Mouse (Mus musculus): ENCODE measurements around the gene Ltbr.

The Ltbr gene

GRCm38 (mm10) chr6:125313546-125314230 lies at the start of gene Ltbr:
Ltbr (minus strand) TSS chr6:125313885.
- DNase-seq (ENCODE audit: low spot score in 2 of 2), result peak in 1 of 2 experiments; percentile 27

DNA sequence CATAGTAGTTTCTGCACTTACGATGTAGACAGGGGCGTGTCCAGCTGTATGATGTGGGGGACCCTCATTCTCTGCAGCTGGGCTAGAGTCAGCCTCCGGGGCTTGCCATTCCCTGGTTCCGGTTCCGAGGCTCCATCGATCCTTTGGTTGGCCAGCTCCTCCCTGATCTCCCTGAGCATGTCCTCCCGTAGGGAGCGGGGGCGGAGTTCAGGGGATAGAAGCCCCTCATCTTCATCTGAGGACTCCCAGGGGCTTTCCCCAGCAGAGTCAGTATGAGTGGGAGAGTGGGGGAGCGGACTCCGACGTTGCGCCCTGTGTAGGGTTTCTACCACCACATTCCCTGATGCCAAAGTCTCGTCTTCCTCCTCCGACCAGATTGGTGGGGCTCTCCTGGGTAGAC lies 49.3 kb upstream of the Ltbr start:
- DNase-seq (ENCODE audit: low spot score in 2 of 2), result no peak

- no peak for DNase-seq (ENCODE audit: low spot score in 2 of 2)
These were observed 48.0 kb upstream of the Ltbr start for GRCm38 (mm10) chr6:125361467-125362291.

- no peak for DNase-seq (ENCODE audit: low spot score in 2 of 2)
These were observed 47.2 kb upstream of the Ltbr start for GRCm38 (mm10) chr6:125360846-125361245.

GRCm38 (mm10) chr6:125359999-125360398 lies 46.3 kb upstream of the Ltbr start:
- no peak for DNase-seq (ENCODE audit: low spot score in 2 of 2)

DNA sequence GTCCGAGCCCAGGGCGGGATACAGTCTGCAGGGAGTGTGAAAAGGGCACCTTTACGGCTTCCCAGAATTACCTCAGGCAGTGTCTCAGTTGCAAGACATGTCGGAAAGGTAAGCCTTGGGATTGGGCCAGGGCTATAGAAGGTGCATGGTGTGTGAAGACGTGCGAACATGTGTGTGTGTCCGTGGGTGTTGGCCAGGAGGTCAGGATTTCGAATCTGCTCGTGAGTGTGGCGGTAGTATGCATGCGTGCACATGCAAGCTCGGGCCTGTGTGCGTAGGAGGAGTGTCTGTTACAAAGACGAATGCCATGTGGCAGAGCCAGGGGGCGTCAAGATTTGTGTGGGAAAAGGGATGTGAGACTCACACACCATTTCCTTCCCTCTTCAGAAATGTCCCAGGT lies 43.6 kb upstream of the Ltbr start:
- DNase-seq (ENCODE audit: low spot score in 2 of 2), result no peak

DNA sequence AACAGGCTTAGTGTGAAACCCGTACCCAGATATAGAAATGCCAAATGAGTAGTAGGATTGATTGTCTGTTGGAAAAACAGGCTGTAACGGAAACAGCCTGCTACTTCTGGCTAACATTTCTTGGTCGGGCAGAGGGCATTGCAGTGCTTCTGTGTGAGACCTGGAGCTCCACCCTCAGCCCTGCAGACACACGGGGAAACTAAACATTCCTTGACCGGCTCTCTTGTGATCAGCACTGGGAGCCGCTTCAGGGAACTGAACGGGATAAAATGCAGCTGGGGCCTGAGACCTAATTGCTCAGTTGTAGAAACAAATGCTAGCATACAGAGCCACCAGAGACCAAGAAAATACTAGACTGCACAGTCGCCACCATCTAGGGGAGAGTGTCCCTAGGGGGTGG lies 42.6 kb upstream of the Ltbr start:
- DNase-seq (ENCODE audit: low spot score in 2 of 2), result no peak

DNA sequence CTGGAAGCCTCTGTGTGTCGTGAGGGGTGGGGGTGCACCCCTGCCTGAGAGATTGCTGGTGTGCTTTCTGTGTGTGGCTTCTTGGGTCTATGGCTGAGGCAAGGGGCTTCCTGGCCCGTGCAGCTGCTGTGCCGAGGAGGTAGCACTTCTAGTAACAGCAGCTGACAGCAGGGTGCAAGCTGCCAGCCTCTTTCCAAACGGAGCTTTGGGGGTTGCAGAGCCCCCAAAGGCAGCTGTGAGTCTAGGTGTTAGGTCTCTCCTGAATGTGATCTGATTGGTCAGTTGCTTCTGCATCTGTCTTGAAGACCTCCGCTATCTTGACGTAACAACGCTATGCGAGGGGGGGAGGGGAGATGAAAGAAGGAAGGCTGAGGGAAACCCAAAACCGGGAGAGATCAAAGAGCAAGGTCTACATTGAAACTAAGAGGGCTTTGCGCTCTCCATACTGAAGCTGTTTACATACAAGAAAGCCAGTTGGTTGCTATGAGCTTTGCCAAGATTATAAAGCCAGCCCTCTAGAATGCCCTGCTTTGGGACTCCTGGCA lies 41.6 kb upstream of the Ltbr start:
- DNase-seq (ENCODE audit: low spot score in 2 of 2), result no peak

GRCm38 (mm10) chr6:125354352-125355151 lies 40.9 kb upstream of the Ltbr start:
- DNase-seq (ENCODE audit: low spot score in 2 of 2), result no peak

GRCm38 (mm10) chr6:125353655-125354054 lies 40.0 kb upstream of the Ltbr start:
- DNase-seq (ENCODE audit: low spot score in 2 of 2), result no peak

GRCm38 (mm10) chr6:125353221-125353620 lies 39.5 kb upstream of the Ltbr start:
- DNase-seq (ENCODE audit: low spot score in 2 of 2), result no peak

DNA sequence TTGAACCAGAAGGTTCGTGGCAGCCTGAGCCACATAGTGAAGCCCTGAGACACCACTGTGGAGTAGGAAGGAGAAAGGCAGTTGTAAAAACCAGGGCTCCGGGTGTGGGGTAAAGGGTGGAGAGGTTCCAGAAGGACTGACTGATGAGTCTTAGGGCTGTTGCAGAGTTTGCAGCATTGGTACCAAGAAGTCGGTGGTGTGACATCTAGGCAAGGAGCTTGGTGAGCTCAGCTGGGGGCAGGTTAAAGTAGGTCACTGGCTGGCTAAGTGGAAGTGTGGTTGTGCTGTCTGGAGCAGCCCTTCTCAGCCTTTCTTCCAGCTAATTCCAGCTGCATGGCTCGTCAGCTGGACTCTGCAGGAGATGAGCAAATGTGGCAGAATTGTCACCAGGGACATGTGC lies 39.1 kb upstream of the Ltbr start:
- DNase-seq (ENCODE audit: low spot score in 2 of 2), result no peak

- DNase-seq (ENCODE audit: low spot score in 2 of 2), result no peak
These were observed 38.3 kb upstream of the Ltbr start for GRCm38 (mm10) chr6:125352046-125352384.

- DNase-seq (ENCODE audit: low spot score in 2 of 2), result no peak
These were observed 37.8 kb upstream of the Ltbr start for GRCm38 (mm10) chr6:125351368-125352045.

GRCm38 (mm10) chr6:125350995-125351324 lies 37.3 kb upstream of the Ltbr start:
- no peak for DNase-seq (ENCODE audit: low spot score in 2 of 2)

DNA sequence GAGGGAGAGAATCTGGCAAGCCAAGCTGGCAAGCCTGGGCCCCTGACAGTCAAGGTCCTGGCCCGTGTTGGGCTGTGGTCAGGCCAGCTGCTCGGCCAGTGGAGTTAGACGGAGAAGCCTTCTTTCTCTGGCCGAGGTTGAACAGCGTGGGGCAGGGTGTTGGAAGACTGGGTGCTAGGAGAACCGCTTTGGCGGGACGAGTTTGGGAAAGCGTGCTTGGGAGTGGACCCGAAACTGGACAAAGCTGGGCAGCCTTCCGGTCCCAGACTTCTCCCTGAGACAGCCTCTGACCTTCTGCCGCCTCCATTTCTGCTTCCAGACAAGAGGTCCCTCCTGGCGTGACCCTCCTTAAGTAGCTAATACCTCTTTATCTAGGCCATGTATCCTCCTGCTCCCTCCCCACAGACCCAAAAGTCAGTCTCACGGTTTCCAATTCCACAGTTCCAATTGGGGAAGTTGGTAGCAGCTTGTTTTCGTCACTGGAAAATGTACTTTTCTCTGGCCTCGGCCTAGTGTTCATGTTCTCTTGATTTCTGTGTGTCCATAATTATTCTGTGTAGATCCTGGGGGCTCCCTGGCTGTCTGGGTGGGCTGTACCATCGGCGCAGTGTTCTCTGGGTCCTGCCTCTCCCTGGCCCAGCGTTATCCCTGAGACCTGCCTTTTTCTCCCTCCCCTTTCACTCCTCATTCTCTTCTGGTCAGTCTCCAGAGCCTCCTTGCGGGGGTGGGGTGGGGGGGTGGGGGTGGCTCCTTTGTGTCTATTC lies 36.7 kb upstream of the Ltbr start:
- no peak for DNase-seq (ENCODE audit: low spot score in 2 of 2)

- no peak for DNase-seq (ENCODE audit: low spot score in 2 of 2)
These were observed 36.0 kb upstream of the Ltbr start for GRCm38 (mm10) chr6:125349575-125350230.

DNA sequence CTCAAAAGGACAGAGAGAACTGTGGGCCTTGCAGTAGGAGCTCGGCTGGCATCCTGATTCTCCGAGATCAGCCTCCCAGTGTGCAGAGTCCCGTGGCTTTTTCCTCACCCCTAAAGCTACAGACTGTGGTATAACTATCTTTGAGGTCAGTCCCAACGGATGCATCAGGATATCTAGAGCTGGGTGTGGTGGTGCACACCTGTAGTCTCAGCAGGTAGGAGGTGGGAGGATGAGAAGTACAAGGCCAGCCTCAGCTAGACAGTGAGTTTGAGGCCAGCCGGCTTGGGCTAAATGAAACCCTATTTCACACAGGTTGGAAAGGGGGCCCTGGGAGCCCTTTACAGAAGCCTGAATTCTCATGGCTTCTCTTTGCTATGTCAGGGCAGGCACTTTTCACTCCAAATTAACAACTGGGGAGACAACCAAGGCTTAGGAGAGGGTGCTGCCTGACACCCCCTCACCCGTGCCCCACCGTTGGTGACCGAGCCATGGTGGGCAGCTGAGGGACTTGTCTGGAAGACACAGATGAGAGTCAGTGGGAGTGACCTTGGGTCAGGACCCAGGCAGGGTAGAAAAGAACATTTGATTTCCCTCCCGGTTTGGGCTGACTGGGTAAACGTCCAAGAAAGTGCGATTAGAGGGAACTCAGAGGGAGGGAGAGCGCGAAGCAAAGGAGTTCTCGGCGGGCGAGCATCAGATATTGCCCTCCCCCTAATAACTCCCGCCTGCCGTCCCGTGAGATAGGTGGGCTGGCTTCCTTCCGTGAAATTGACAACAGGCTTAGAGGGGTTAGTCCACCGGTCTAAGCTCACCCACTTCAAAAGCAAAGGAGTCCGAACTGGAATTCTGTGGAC lies 35.3 kb upstream of the Ltbr start, which contains the start of gene Tnfrsf1a:
Tnfrsf1a (plus strand) TSS at position 642 of the 854 bp plus-strand sequence.
- no peak for DNase-seq (ENCODE audit: low spot score in 2 of 2)

- no peak for DNase-seq (ENCODE audit: low spot score in 2 of 2)
These were observed 32.3 kb upstream of the Ltbr start for GRCm38 (mm10) chr6:125346029-125346428.

Data from frontal cortex, postnatal 25 days (tissue).